Mouse (Mus musculus) yolk sac, embryonic 10.5 days (tissue): ENCODE measurements around the gene Cyp4f17.
"Not testable (repeated sequence)": the region's sequence is repeated elsewhere in the genome, so short reads cannot be mapped to it uniquely, and the experiment has no call there.

ENCODE experiments used
- DNase-seq: peaks from one replicate; pipeline ENCODE4 v3.0.0-alpha.2; 2017; ENCODE audit warnings: low spot score

Gene Cyp4f17

GRCm38 (mm10) chr17:32527748-32528147 lies 21.9 kb downstream of the Cyp4f17 start:
- DNase-seq: no peak

DNA sequence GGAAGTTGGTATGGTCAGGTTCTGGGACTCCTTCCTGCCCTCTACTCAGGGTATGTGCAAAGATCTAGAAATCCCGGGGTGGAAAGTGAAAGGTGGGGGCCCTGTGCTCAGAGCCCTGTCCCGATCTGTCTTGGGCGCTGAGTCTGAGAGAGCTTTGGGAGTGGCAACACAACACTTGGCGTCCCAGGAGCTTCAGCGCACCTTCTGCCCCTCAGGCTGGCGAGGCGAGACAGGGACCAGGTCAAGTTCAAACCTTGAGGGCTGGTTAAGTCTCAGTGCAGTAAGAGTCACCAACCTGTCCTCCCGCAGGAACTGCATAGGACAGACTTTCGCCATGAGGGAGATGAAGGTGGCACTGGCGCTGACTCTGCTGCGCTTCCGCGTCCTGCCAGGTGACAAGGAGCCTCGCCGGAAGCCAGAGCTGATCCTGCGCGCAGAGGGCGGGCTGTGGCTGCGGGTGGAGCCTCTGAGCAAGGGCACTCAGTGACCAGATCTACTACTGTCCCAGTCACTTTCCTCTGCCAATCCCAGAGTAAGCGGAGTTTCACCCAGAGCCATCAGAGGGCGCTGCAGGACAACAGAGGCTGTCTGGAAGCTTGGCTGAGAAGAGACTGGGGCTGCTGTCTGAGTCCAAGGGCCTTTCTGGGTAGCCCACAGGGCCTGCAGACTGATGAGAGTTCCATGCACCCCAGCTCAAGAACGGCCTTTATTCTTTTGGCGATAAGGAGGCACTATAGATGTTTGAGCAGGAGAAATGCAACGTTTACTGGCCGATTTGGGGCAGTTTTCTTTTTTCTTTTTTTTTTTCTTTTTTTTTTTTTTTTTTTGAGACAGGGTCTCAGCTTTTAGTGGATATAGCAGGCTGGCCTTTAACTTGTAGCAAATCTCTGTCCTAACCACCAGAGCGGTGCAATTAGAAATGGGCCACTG lies 22.8 kb downstream of the Cyp4f17 start:
- peak; percentile 82 for DNase-seq

- DNase-seq: not testable (repeated sequence)
Measured at GRCm38 (mm10) chr17:32532356-32532755, 26.5 kb downstream of the Cyp4f17 start.

GRCm38 (mm10) chr17:32534068-32534467 lies 28.2 kb downstream of the Cyp4f17 start:
- DNase-seq: no peak

DNA sequence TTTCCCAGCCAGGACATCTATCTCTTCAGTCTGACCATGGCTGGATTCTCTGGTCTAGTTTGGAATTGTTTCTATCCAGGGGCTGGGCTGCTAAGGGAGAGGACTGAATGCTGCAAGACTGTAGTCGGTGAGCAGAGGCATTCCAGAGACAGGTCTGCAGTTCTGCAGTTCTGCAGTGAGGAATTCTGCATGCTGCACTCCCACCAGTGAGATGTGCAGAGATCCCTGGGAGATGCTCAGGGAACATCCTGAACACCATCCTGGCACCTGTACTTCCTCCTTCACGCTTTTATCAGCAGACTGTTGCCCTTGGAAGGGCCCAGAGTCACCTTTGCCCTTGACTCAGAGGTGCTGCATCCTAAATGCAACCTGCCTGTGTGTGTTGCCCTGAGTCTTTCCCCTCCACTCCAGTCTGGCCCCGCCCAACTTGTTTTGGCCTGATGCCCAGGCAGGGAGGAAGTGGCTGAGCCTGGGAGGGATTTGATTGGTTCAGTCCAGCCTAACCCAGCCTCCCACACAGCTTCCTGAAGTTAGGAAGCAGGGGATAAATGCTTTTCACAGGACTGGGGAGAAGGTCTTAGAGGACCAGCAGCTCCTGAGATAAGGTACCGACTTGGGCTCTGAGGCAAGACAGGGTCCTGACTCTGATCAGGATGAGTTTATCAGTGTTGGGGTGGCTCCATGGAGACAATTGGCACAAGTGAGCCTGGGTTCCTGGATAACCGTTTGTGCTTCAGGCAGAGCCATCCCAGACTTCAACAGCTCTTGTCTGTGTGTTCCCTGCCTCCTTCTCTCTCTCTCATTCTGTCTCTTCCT lies 30.4 kb downstream of the Cyp4f17 start, which contains the start of gene Cyp4f16:
Gene Cyp4f16, plus strand, starts transcription at position 508 of the 816 bp plus-strand sequence.
- DNase-seq: peak; percentile 67

GRCm38 (mm10) chr17:32536867-32537250 lies 31.0 kb downstream of the Cyp4f17 start:
- DNase-seq: no peak

DNA sequence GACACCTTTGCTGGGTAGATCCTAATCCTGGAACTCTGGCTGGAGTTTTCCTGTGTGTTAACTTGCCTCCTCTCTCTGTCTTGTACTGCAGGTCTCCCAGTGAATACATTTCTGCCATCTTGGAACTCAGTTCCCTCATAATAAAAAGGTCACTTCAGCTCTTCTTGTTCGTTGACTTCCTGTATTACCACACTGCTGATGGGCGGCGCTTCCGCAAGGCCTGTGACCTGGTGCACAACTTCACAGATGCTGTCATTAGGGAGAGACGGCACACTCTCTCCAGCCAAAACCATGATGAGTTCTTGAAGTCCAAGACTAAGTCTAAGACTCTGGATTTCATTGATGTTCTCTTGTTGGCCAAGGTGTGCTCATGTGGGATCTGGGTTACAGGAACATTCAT lies 38.9 kb downstream of the Cyp4f17 start:
- DNase-seq: not testable (repeated sequence)

DNA sequence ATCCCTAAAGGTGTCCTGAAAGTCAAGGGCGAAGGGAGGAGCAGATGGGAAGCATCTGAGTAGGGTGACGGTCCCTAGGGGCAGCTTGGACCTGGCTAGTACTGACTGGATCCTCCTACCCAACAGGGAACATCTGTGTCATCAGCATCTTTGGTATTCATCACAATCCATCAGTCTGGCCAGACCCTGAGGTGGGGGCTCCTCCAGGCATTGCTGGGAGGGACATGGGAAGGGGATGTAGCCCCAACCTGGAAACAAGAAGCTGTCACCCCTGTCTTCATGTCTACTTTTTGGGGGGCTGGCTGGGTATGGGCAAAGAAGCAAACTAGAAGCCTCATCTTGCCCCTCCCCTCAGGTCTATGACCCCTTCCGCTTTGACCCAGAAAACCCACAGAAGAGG lies 44.5 kb downstream of the Cyp4f17 start:
- not testable (repeated sequence) for DNase-seq

DNA sequence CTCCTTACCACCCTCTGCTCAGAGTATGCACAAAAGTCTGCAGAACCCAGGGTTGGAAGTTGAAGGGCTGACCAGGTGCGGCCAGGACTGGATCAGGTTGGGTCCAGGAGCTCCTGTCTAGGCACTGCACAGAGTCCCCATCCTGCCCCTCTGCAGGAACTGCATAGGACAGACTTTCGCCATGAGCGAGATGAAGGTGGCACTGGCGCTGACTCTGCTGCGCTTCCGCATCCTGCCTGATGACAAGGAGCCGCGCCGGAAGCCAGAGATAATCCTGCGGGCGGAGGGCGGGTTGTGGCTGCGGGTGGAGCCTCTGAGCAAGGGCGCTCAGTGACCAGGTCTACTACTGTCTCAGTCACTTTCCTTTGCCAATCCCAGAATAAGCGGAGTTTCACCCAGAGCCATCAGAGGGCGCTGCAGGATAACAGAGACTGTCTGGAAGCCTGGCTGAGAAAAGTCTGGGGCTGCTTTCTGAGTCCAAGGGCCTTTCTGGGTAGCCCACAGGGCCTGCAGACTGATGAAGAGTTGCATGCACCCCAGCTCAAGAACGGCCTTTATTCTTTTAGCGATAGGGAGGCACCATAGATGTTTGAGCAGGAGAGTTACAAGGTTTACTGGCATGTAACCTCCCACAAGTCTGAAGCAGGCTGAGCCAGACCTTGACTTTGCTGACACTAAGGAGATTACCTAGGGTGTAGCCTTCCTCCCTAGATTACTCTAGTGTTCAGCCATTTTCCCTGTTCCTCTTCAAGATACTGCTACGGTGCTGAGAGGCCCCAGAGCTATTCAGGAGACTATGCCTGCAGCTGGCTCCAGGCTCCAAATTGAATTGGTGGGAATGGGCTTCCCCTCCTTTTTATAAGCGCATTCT lies 45.3 kb downstream of the Cyp4f17 start:
- peak; percentile 70 for DNase-seq

GRCm38 (mm10) chr17:32553016-32553415 lies 47.2 kb downstream of the Cyp4f17 start:
- not testable (repeated sequence) for DNase-seq

GRCm38 (mm10) chr17:32554368-32554767 lies 48.5 kb downstream of the Cyp4f17 start:
- DNase-seq: not testable (repeated sequence)

GRCm38 (mm10) chr17:32563301-32563700 lies 57.5 kb downstream of the Cyp4f17 start:
- DNase-seq: not testable (repeated sequence)

GRCm38 (mm10) chr17:32573286-32573685 lies 67.4 kb downstream of the Cyp4f17 start:
- not testable (repeated sequence) for DNase-seq

- no peak for DNase-seq
Measured at GRCm38 (mm10) chr17:32577496-32578186, 71.8 kb downstream of the Cyp4f17 start.
